Mouse (Mus musculus) spleen, adult 2 months (tissue): ENCODE results near the gene Med22.
A peak's percentile ranks its signal among the peaks of the same experiment; 100 is the strongest.

ENCODE experiments used
- CTCF ChIP-seq: fragments of 200-500 bp; IDR thresholded peaks from 2 replicates; pipeline ENCODE4 v1.5.1; 2011; ENCODE audit warnings: mild to moderate bottlenecking, inconsistent platforms; ENCODE audit not compliant: insufficient read depth, insufficient read length, insufficient replicate concordance; ENCODE audit errors: extremely low read depth
- POLR2A ChIP-seq: fragments of 200-500 bp; IDR thresholded peaks from 2 replicates; pipeline ENCODE4 v1.6.1; 2011; ENCODE audit warnings: low read depth, low read length, inconsistent platforms

DNA sequence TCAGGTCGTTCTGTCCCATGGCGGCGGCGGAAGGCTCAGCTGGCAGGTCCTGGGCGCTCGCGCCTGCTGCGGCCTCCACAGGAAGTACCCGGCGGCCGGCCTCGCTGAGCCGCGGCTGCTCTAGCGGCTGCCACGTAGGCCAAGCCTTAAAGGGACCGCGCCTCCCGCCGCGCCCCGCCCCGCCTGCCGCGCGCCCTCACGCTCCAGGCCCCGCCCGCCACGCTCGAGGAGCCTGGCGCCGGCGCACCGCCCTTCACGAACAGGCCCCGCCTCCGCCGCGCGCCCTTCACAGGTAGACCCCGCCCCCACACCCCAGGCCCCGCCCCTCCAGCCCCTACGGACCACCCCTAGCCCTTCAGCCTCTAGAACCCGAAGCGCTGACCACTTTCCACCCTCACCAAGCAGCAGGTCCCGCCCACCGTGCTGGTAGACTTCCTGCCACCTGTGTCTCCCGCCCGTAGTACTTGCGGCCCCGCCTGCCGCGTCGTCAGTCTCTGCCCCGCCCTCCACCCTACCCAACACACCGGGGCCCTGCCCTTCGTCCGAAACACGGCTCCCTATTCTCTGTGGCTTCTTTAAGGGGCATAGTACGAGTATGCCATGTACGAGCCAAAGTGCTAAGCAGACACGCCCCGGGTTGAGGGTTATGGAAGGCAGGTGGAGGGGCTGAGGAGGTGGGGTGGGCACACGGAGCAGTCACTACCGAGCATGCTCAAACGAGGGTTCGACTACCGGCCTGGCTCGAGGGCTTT lies 23.0 kb upstream of the Med22 start, which contains the start of the genes Surf4 and Stkld1:
- TF ChIP-seq CTCF: no peak
- peak; percentile 90 for TF ChIP-seq POLR2A
